Mouse (Mus musculus): ENCODE measurements around the gene Slc41a2. TPM values are rescaled to one million over a fixed set of nuclear protein-coding genes. Genes with fewer than 3 reads are reported as not detected.

Slc41a2 gene
- total and polyA plus RNA-seq, 3 experiments: 0.92 to 2.4 (median 1.5) TPM

DNA sequence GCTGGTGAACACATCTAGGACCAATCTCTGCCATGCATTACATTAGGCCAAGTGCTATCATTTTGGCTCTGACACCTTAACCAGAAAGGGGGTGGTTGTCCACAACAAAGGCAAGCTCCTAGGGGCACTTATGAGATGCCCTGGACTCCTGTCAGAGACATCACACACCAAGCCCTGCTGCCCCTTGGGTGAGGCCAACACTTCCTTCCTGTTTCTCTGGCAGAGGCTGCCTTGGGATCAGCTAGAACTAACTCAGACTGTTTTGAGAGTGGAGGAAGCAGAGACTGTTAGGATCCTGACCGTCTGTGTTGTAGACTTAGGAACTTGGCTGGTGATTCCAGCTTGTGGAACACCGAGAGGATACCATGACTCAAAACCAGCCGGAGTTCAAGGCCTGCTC, 103.7 kb downstream of the Slc41a2 start:
- no peaks in the 10 kb centered on the region for H3K4me1 ChIP-seq (ENCODE audit: control insufficient read depth, insufficient read depth, low read length)
- H3K27ac ChIP-seq: no peak overlapping the region
- H3K27me3 ChIP-seq (ENCODE audit: control insufficient read depth, insufficient read depth, low read length): no peaks in the 10 kb centered on the region
- no peak overlapping the region for H3K9ac ChIP-seq (ENCODE audit: low read depth, low read length)
- no peaks in the 10 kb centered on the region for H3K79me2 ChIP-seq (replicated peaks; ENCODE audit: control insufficient read depth, insufficient read depth, low read length)
- no peak overlapping the region for H3K4me3 ChIP-seq
- TF ChIP-seq POLR2A (IDR thresholded peaks at IDR 0.05; ENCODE audit: insufficient read depth, low read depth, low read length) (no peak), CTCF (IDR thresholded peaks at IDR 0.05) (no peak), EP300 (IDR thresholded peaks at IDR 0.05; ENCODE audit: insufficient read depth, low read depth, low read length) (no peak)
- 44% methylated on average over 3 of the region's 3 CpGs for WGBS
- intact Hi-C loops (cut with DNase I): no loop called here
- no peaks in the 10 kb centered on the region for H3K36me3 ChIP-seq (ENCODE audit: control insufficient read depth, insufficient read depth, low read length)
- DNase-seq: no peak

DNA sequence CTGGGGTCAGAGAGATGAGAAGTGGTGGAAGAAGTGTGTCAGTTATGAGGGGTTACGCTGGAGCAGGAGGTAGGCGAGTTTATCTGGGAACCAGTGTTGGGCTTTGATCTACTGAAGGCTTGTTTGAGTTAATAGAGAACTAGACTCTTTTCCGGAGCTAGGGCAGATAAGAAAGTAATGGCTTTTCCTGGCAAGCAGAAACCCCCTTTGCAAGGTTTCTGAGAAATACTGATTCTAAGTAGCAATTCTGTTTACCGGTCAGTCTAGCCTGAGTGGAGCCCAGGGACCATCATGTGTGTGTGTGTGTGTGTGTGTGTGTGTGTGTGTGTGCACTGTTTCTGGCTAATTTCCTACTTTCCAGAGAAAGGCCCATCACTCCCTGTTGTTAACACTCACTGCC, 109.1 kb downstream of the Slc41a2 start:
- H3K4me1 ChIP-seq (ENCODE audit: control insufficient read depth, insufficient read depth, low read length): no peaks in the 10 kb centered on the region
- H3K79me2 ChIP-seq (replicated peaks; ENCODE audit: control insufficient read depth, insufficient read depth, low read length): no peaks in the 10 kb centered on the region
- H3K9ac ChIP-seq (ENCODE audit: low read depth, low read length): no peak overlapping the region
- H3K27me3 ChIP-seq (ENCODE audit: control insufficient read depth, insufficient read depth, low read length): no peaks in the 10 kb centered on the region; the same call in 1 of the 2 replicates
- WGBS: 56% methylated on average over 4 of the region's 4 CpGs
- intact Hi-C loops (cut with DNase I): loop anchor here (10.0 kb wide), 1 partner anchor 296 kb away; no protein-coding TSS in a partner anchor
- H3K4me3 ChIP-seq: no peak overlapping the region
- H3K27ac ChIP-seq: no peak overlapping the region
- TF ChIP-seq POLR2A (IDR thresholded peaks at IDR 0.05; ENCODE audit: insufficient read depth, low read depth, low read length) (no peak), EP300 (IDR thresholded peaks at IDR 0.05; ENCODE audit: insufficient read depth, low read depth, low read length) (no peak), CTCF (IDR thresholded peaks at IDR 0.05) (no peak)
- no peak for DNase-seq
- no peaks in the 10 kb centered on the region for H3K36me3 ChIP-seq (ENCODE audit: control insufficient read depth, insufficient read depth, low read length)

DNA sequence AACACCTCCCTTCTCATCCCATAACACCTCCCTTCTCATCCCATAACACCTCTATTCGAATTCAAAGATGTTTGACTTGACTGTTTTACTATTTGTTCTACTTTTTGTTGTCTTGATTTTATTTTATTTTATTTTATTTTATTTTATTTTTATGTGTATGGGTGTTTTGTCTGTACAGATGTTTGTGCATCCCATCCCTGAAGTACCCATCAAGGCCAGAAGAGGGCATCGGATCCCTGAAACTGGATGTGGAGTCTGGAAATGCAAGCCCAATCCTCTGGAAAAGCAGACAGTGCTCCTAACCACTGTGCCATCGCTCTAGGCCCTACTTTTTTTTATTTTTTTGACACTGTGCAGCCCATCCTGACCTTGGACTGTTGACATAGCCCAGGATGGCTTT, 112.7 kb downstream of the Slc41a2 start:
- Histone ChIP-seq H3K9ac (ENCODE audit: low read depth, low read length) (no peak overlapping the region), H3K36me3 (ENCODE audit: control insufficient read depth, insufficient read depth, low read length) (no peaks in the 10 kb centered on the region), H3K27me3 (ENCODE audit: control insufficient read depth, insufficient read depth, low read length) (no peaks in the 10 kb centered on the region; the same call in 1 of the 2 replicates), H3K27ac (no peak overlapping the region), H3K4me3 (no peak overlapping the region), H3K4me1 (ENCODE audit: control insufficient read depth, insufficient read depth, low read length) (no peaks in the 10 kb centered on the region), H3K79me2 (replicated peaks; ENCODE audit: control insufficient read depth, insufficient read depth, low read length) (no peaks in the 10 kb centered on the region)
- 64% methylated on average over 3 of the region's 3 CpGs for WGBS
- intact Hi-C loops (cut with DNase I): loop anchor here (10.0 kb wide), 1 partner anchor 300 kb away; no protein-coding TSS in a partner anchor
- DNase-seq: no peak
- TF ChIP-seq EP300 (IDR thresholded peaks at IDR 0.05; ENCODE audit: insufficient read depth, low read depth, low read length): no peak
- peak; percentile 57 for TF ChIP-seq CTCF (IDR thresholded peaks at IDR 0.05)

DNA sequence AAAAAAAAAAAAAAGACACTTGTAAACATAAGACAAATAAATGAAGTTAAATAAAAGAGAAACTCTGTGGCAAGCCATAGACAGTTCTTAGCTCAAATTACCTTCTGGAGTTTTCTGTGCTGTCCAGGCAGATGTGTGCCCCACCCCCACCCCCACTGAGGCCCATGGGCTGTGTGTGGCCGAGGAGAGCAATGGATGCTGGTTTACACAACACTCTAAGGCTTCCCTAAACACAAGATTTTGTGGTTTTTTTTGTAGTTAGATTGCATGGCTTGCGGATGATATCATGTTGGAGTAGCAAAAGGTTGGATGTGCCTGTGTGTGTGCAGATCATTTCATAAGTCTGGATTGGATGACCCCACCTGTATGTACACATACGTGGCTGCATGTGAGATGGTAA, 116.8 kb downstream of the Slc41a2 start:
- no peak for TF ChIP-seq CTCF (IDR thresholded peaks at IDR 0.05)
- TF ChIP-seq POLR2A (IDR thresholded peaks at IDR 0.05; ENCODE audit: insufficient read depth, low read depth, low read length): no peak
- TF ChIP-seq EP300 (IDR thresholded peaks at IDR 0.05; ENCODE audit: insufficient read depth, low read depth, low read length): no peak
- 86% methylated on average over 3 of the region's 3 CpGs for WGBS
- H3K4me1 ChIP-seq (ENCODE audit: control insufficient read depth, insufficient read depth, low read length): no peaks in the 10 kb centered on the region

DNA sequence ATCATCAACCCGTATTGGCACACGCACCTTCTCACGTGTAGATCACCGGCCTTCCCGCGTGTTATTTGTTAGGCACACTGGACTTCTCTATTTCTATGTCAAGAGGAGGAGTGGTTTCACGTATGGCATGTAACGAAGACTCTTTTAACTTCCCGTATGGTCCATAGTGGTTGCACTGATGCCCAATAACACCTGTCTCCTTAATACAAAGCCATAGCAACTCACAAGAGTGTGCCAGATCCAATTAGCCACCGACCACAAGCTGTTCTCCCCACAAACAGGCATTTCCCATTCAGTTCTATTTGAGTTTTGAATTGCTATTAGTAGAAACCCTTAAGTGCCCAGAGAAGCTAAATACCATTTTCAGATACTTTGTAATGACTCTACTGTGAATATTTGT, 117.5 kb downstream of the Slc41a2 start:
- H3K4me3 ChIP-seq: no peak overlapping the region
- H3K9ac ChIP-seq (ENCODE audit: low read depth, low read length): no peak overlapping the region
- TF ChIP-seq CTCF (IDR thresholded peaks at IDR 0.05): no peak
- TF ChIP-seq POLR2A (IDR thresholded peaks at IDR 0.05; ENCODE audit: insufficient read depth, low read depth, low read length): no peak
- no peak for TF ChIP-seq EP300 (IDR thresholded peaks at IDR 0.05; ENCODE audit: insufficient read depth, low read depth, low read length)
- no peaks in the 10 kb centered on the region for H3K36me3 ChIP-seq (ENCODE audit: control insufficient read depth, insufficient read depth, low read length)
- WGBS: 88% methylated on average over 10 of the region's 10 CpGs
- H3K4me1 ChIP-seq (ENCODE audit: control insufficient read depth, insufficient read depth, low read length): no peaks in the 10 kb centered on the region
- no peak overlapping the region for H3K27ac ChIP-seq
- no peaks in the 10 kb centered on the region; the same call in 1 of the 2 replicates for H3K27me3 ChIP-seq (ENCODE audit: control insufficient read depth, insufficient read depth, low read length)
- no peak for DNase-seq
- intact Hi-C loops (cut with DNase I): loop anchor here (10.0 kb wide), 1 partner anchor 305 kb away; no protein-coding TSS in a partner anchor
- H3K79me2 ChIP-seq (replicated peaks; ENCODE audit: control insufficient read depth, insufficient read depth, low read length): no peaks in the 10 kb centered on the region

More for the DNA sequence above, 116.8 kb downstream of the Slc41a2 start:
- DNase-seq: no peak
- Histone ChIP-seq H3K79me2 (replicated peaks; ENCODE audit: control insufficient read depth, insufficient read depth, low read length) (no peaks in the 10 kb centered on the region), H3K27me3 (ENCODE audit: control insufficient read depth, insufficient read depth, low read length) (no peaks in the 10 kb centered on the region; the same call in 1 of the 2 replicates), H3K36me3 (ENCODE audit: control insufficient read depth, insufficient read depth, low read length) (no peaks in the 10 kb centered on the region), H3K9ac (ENCODE audit: low read depth, low read length) (no peak overlapping the region), H3K27ac (no peak overlapping the region), H3K4me3 (no peak overlapping the region)
- intact Hi-C loops (cut with DNase I): loop anchor here (10.0 kb wide), 1 partner anchor 304 kb away; no protein-coding TSS in a partner anchor

DNA sequence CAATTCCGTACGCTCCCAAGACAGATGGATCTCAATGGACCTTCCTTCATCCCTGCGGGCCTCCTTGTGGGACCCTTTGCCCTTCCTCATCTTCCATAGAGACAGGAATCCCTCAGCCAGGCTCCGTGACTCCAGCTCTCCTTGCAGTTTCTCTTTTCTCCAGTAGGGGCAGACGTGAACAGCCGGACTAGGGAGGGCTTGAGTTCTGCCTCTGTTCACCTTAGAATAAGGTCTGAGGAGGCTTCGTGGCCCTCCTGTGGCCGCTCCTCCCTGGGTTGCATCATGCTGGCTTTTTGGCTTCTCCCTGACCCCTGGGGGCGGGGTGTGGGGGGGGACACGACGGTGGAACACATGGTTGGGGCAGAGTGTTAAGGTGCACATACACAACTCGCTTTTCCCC, 118.0 kb downstream of the Slc41a2 start:
- no peak overlapping the region for H3K9ac ChIP-seq (ENCODE audit: low read depth, low read length)
- peak; percentile 37 to 63 for DNase-seq
- intact Hi-C loops (cut with DNase I): loop anchor here (5.0 to 10.0 kb wide), 2 partner anchors 133 to 305 kb away; no protein-coding TSS in a partner anchor
- TF ChIP-seq CTCF (IDR thresholded peaks at IDR 0.05): peak; percentile 85
- TF ChIP-seq EP300 (IDR thresholded peaks at IDR 0.05; ENCODE audit: insufficient read depth, low read depth, low read length): no peak
- no peak overlapping the region for H3K4me3 ChIP-seq
- no peaks in the 10 kb centered on the region for H3K36me3 ChIP-seq (ENCODE audit: control insufficient read depth, insufficient read depth, low read length)
- H3K79me2 ChIP-seq (replicated peaks; ENCODE audit: control insufficient read depth, insufficient read depth, low read length): no peaks in the 10 kb centered on the region
- H3K27ac ChIP-seq: no peak overlapping the region
- no peaks in the 10 kb centered on the region for H3K4me1 ChIP-seq (ENCODE audit: control insufficient read depth, insufficient read depth, low read length)
- WGBS: 32% methylated on average over 12 of the region's 12 CpGs
- no peaks in the 10 kb centered on the region; the same call in 1 of the 2 replicates for H3K27me3 ChIP-seq (ENCODE audit: control insufficient read depth, insufficient read depth, low read length)

All from heart, adult 2 months (tissue).